Mouse (Mus musculus): ENCODE data around the gene Arhgap33. TPM values are rescaled to one million over a fixed set of nuclear protein-coding genes. Genes with fewer than 3 reads are reported as not detected.

The Arhgap33 gene
- polyA plus RNA-seq, 1 experiment from 2014 or later = 1.0 TPM

DNA sequence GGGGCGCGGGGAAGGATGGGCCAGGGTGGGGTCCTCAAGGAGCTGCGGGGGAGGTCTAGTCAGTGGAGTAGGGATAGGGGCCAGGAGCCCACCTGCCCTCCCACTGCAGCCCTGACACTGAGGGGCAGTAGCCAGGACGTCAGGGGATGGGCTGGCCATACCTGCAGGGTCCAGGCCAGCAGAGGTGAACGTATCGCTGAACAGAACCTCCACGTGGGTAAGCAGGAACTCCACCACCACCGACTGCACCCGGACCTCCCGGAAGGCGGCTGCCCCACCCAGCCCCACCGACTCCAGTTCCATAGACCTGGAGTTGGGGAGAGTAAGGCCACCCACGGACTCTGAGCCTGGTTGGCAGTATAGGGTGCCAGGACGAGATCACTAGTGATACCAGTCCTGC lies 7.9 kb downstream of the Arhgap33 start:
- Histone ChIP-seq H3K4me1 (ENCODE audit: insufficient read depth) (no peaks in the 10 kb centered on the region), H3K4me3 (ENCODE audit: low read depth, low read length) (no peak overlapping the region), H3K27me3 (ENCODE audit: insufficient read depth, low read length) (no peaks in the 10 kb centered on the region), H3K9ac (replicated peaks) (no peak overlapping the region), H3K9me3 (ENCODE audit: low read length) (no peaks in the 10 kb centered on the region), H3K4me2 (ENCODE audit: low read depth, low read length) (no peak overlapping the region), H3K27ac (ENCODE audit: low read depth) (no peak overlapping the region), H3K36me3 (replicated peaks; ENCODE audit: insufficient read depth, low read length) (peaks cover 27% of the 10 kb centered on the region)
- no peak for ATAC-seq
- WGBS (ENCODE audit: insufficient replicate concordance) = 93% methylated on average over 13 of the region's 14 CpGs
- TF ChIP-seq CTCF (IDR thresholded peaks at IDR 0.05; ENCODE audit: low read depth) (no peak), EP300 (IDR thresholded peaks at IDR 0.05; ENCODE audit: low read depth) (no peak)
- DNase-seq = no peak

GRCm38 (mm10) chr7:30526399-30526798 lies 8.5 kb downstream of the Arhgap33 start:
- Histone ChIP-seq H3K4me3 (ENCODE audit: low read depth, low read length) (no peak overlapping the region), H3K27me3 (ENCODE audit: insufficient read depth, low read length) (no peaks in the 10 kb centered on the region), H3K4me2 (ENCODE audit: low read depth, low read length) (no peak overlapping the region), H3K4me1 (ENCODE audit: insufficient read depth) (no peaks in the 10 kb centered on the region), H3K36me3 (replicated peaks; ENCODE audit: insufficient read depth, low read length) (peaks cover 24% of the 10 kb centered on the region), H3K9ac (replicated peaks) (no peak overlapping the region), H3K27ac (ENCODE audit: low read depth) (no peak overlapping the region), H3K9me3 (ENCODE audit: low read length) (no peaks in the 10 kb centered on the region)
- ATAC-seq (no peak), DNase-seq (peak; percentile 13)
- TF ChIP-seq CTCF (IDR thresholded peaks at IDR 0.05; ENCODE audit: low read depth) (no peak), EP300 (IDR thresholded peaks at IDR 0.05; ENCODE audit: low read depth) (no peak)
- 67% methylated on average over 14 of the region's 17 CpGs for WGBS (ENCODE audit: insufficient replicate concordance)

DNA sequence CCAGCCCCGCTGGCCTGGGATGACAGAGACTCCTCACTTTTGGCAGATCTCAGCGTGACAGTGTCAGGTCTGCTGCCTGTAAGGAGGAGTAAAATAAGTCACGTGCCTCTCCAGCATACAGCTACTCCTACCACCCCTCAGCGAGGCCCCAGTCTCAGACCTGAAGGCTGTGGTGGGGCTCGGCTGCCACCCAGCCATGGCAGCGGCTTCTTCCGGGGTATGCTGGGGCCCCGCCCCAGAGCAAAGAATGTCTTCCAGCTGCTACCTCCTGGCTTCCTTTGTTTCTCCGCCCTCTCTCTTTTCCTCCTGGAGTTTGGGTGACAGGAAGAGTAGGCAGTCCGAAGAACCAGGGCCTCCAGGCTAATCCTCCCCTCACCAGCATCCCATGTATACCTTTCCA lies 8.9 kb downstream of the Arhgap33 start:
- Histone ChIP-seq H3K4me2 (ENCODE audit: low read depth, low read length) (no peak overlapping the region), H3K27ac (ENCODE audit: low read depth) (no peak overlapping the region), H3K36me3 (replicated peaks; ENCODE audit: insufficient read depth, low read length) (peaks cover 24% of the 10 kb centered on the region)

GRCm38 (mm10) chr7:30524487-30524886 lies 10.4 kb downstream of the Arhgap33 start:
- H3K36me3 ChIP-seq (replicated peaks; ENCODE audit: insufficient read depth, low read length) = peaks cover 13% of the 10 kb centered on the region
- H3K9me3 ChIP-seq (ENCODE audit: low read length) = no peaks in the 10 kb centered on the region
- H3K27me3 ChIP-seq (ENCODE audit: insufficient read depth, low read length) = no peaks in the 10 kb centered on the region
- ATAC-seq = no peak
- H3K27ac ChIP-seq (ENCODE audit: low read depth) = no peak overlapping the region
- no peak overlapping the region for H3K9ac ChIP-seq (replicated peaks)
- H3K4me2 ChIP-seq (ENCODE audit: low read depth, low read length) = no peak overlapping the region
- WGBS (ENCODE audit: insufficient replicate concordance) = 83% methylated on average over 6 of the region's 6 CpGs
- no peak overlapping the region for H3K4me3 ChIP-seq (ENCODE audit: low read depth, low read length)
- DNase-seq = peak; percentile 12
- TF ChIP-seq EP300 (IDR thresholded peaks at IDR 0.05; ENCODE audit: low read depth) = no peak
- no peak for TF ChIP-seq CTCF (IDR thresholded peaks at IDR 0.05; ENCODE audit: low read depth)
- no peaks in the 10 kb centered on the region for H3K4me1 ChIP-seq (ENCODE audit: insufficient read depth)

More for the DNA sequence above, 8.9 kb downstream of the Arhgap33 start:
- Histone ChIP-seq H3K9me3 (ENCODE audit: low read length) (no peaks in the 10 kb centered on the region), H3K4me3 (ENCODE audit: low read depth, low read length) (no peak overlapping the region), H3K27me3 (ENCODE audit: insufficient read depth, low read length) (no peaks in the 10 kb centered on the region), H3K9ac (replicated peaks) (no peak overlapping the region), H3K4me1 (ENCODE audit: insufficient read depth) (no peaks in the 10 kb centered on the region)
- ATAC-seq (no peak), DNase-seq (peak; percentile 14)
- 64% methylated on average over 10 of the region's 10 CpGs for WGBS (ENCODE audit: insufficient replicate concordance)
- TF ChIP-seq CTCF (IDR thresholded peaks at IDR 0.05; ENCODE audit: low read depth) (no peak), EP300 (IDR thresholded peaks at IDR 0.05; ENCODE audit: low read depth) (no peak)

- H3K4me3 ChIP-seq (ENCODE audit: low read depth, low read length) = no peak overlapping the region
- DNase-seq (peak; percentile 12), ATAC-seq (no peak)
- H3K36me3 ChIP-seq (replicated peaks; ENCODE audit: insufficient read depth, low read length) = peaks cover under 1% of the 10 kb centered on the region
- no peak overlapping the region for H3K9ac ChIP-seq (replicated peaks)
- no peaks in the 10 kb centered on the region for H3K4me1 ChIP-seq (ENCODE audit: insufficient read depth)
- H3K27me3 ChIP-seq (ENCODE audit: insufficient read depth, low read length) = no peaks in the 10 kb centered on the region
- WGBS (ENCODE audit: insufficient replicate concordance) = 84% methylated on average over 10 of the region's 10 CpGs
- H3K9me3 ChIP-seq (ENCODE audit: low read length) = no peaks in the 10 kb centered on the region
- H3K27ac ChIP-seq (ENCODE audit: low read depth) = no peak overlapping the region
- no peak overlapping the region for H3K4me2 ChIP-seq (ENCODE audit: low read depth, low read length)
- TF ChIP-seq EP300 (IDR thresholded peaks at IDR 0.05; ENCODE audit: low read depth) = no peak
- no peak for TF ChIP-seq CTCF (IDR thresholded peaks at IDR 0.05; ENCODE audit: low read depth)
Measured at GRCm38 (mm10) chr7:30522871-30523270, 12.0 kb downstream of the Arhgap33 start.

DNA sequence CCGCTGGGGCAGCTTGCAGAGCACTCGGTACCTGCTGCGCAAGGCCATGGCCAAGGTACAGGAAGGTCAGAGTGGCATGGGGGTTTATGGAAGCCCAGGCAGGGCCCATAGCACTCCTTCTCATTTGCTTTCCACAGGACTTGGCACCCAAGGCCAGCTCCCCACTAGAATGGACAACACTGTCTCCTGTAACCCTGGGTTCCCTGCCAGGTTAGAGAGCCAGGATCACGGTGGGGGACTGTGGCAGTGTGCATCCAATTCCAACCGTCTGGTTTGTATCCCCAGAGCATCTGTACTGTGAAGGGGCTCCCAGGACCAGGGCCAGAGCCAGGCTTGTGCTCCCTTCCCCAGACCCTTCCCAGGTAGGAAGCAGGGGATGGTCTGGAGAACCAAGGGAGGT lies 14.0 kb downstream of the Arhgap33 start:
- Histone ChIP-seq H3K27ac (ENCODE audit: low read depth) (no peak overlapping the region), H3K9me3 (ENCODE audit: low read length) (no peaks in the 10 kb centered on the region), H3K4me1 (ENCODE audit: insufficient read depth) (no peaks in the 10 kb centered on the region), H3K27me3 (ENCODE audit: insufficient read depth, low read length) (no peaks in the 10 kb centered on the region), H3K9ac (replicated peaks) (no peak overlapping the region), H3K4me2 (ENCODE audit: low read depth, low read length) (no peak overlapping the region), H3K4me3 (ENCODE audit: low read depth, low read length) (no peak overlapping the region), H3K36me3 (replicated peaks; ENCODE audit: insufficient read depth, low read length) (no peaks in the 10 kb centered on the region; the same call in 1 of the 2 replicates)
- no peak for TF ChIP-seq CTCF (IDR thresholded peaks at IDR 0.05; ENCODE audit: low read depth)
- TF ChIP-seq EP300 (IDR thresholded peaks at IDR 0.05; ENCODE audit: low read depth) = no peak
- peak; percentile 12 for DNase-seq
- WGBS (ENCODE audit: insufficient replicate concordance) = 84% methylated on average over 5 of the region's 5 CpGs
- no peak for ATAC-seq

DNA sequence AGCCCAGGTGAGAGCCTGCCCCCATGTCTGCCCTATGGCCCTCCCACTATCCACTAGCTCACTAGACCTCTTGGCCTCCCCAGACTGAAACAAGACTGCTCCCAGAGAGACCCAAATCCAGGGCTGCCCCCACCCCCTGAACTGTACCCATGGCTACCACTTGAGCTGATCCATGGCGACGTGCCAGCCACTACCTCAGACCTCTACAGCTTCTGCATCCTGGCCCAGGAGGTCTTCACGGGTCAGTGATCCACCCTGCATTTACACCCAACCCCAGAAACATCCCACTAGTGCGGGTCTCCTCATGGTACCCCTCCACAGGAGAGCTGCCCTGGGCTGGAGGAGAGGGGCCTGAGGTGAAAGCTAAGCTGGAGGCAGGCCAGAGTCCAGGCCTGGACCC lies 14.5 kb downstream of the Arhgap33 start:
- DNase-seq = no peak
- Histone ChIP-seq H3K27me3 (ENCODE audit: insufficient read depth, low read length) (no peaks in the 10 kb centered on the region), H3K27ac (ENCODE audit: low read depth) (no peak overlapping the region), H3K9ac (replicated peaks) (no peak overlapping the region), H3K9me3 (ENCODE audit: low read length) (no peaks in the 10 kb centered on the region), H3K4me3 (ENCODE audit: low read depth, low read length) (no peak overlapping the region), H3K4me1 (ENCODE audit: insufficient read depth) (no peaks in the 10 kb centered on the region), H3K4me2 (ENCODE audit: low read depth, low read length) (no peak overlapping the region), H3K36me3 (replicated peaks; ENCODE audit: insufficient read depth, low read length) (no peaks in the 10 kb centered on the region)
- ATAC-seq = no peak
- 77% methylated on average over 4 of the region's 4 CpGs for WGBS (ENCODE audit: insufficient replicate concordance)
- no peak for TF ChIP-seq EP300 (IDR thresholded peaks at IDR 0.05; ENCODE audit: low read depth)
- no peak for TF ChIP-seq CTCF (IDR thresholded peaks at IDR 0.05; ENCODE audit: low read depth)
